Mouse (Mus musculus) heart, adult 10 weeks (tissue): Measurements from ENCODE around the gene Agpat4. TPM values are rescaled to one million over a fixed set of nuclear protein-coding genes. Genes with fewer than 3 reads are reported as not detected.

Experiments used
- polyA plus RNA-seq: library from polyadenylated mRNA; stranded (reverse); fragments of 350-450 nt; fragmentation: Illumina TruSeq; extraction: RNeasy Lipid Tissue Mini Kit (QIAGEN cat#74804); gene quantifications from one replicate; pipeline ENCODE4 v1.2.3, GENCODE M21; 2014; ENCODE audit warnings: low read depth, low replicate concordance

Gene Agpat4
- 3.3 TPM for polyA plus RNA-seq

DNA sequence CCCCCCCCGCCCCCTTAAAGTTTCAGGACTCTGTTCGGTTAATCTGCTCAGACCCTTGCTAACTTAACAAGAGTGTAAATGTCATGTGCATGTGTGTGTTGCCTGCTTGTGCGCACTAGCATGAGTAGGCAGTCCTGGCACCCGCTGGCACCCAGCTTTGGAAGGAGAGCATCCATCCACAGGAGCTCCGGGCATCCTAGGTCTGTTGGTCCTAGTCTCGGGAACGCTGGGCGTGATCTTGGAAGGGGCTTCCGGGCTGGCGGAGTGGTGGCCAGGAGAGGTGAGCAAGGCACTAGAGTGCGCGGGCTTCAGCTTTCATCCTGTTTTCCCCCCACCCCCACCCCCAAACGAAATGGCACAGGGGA lies at the start of gene Agpat4:
Gene Agpat4 (plus strand): TSS at position 144 of the 365 bp plus-strand sequence.

Other genes starting within 250 kb of the Agpat4 start
- gene Map3k4, start 200.1 kb downstream of the Agpat4 start, polyA plus RNA-seq: 28.8 TPM